Mouse (Mus musculus): Measurements from ENCODE around the gene Acads. TPM values are rescaled to one million over a fixed set of nuclear protein-coding genes. Genes with fewer than 3 reads are reported as not detected.

The Acads gene
- polyA plus RNA-seq, 1 experiment from 2014 or later = 25.1 TPM

DNA sequence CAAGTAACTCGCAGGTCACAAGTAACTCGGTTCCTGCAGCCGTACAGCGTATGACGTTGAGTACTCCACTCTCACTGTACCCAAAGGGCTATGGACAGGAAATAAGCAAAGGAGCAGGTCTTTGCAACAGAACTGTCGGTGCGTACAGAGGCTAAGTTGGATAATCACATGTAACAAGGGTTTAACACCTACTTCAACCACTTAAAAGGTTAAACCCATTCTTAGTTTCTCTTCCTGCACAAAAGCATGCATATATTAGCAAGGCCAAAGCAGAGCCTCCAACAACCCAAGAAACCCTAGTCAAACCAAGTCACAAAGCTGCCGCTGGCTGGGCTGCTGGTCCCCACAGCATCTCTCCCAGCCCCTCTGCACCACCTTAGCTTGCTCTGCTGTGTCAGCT, 13.3 kb upstream of the Acads start:
- H3K27ac ChIP-seq = no peak overlapping the region
- H3K27me3 ChIP-seq = no peaks in the 10 kb centered on the region
- H3K4me2 ChIP-seq (replicated peaks) = peak overlapping the region; percentile 75
- H3K9me3 ChIP-seq = no peaks in the 10 kb centered on the region
- ATAC-seq = no peak
- H3K36me3 ChIP-seq = peaks cover 32% of the 10 kb centered on the region
- WGBS = 89% methylated on average over 8 of the region's 8 CpGs
- H3K4me3 ChIP-seq (replicated peaks) = peak overlapping the region; percentile 8; the same call in 1 of the 2 replicates
- peak overlapping the region; percentile 40; the same call in 1 of the 2 replicates for H3K9ac ChIP-seq (replicated peaks)
- H3K4me1 ChIP-seq (replicated peaks) = peaks cover 20% of the 10 kb centered on the region

GRCm38 (mm10) chr5:115129328-115129727, 10.2 kb upstream of the Acads start:
- no peak overlapping the region for H3K9ac ChIP-seq (replicated peaks)
- ATAC-seq = no peak
- H3K36me3 ChIP-seq = peaks cover 58% of the 10 kb centered on the region
- no peaks in the 10 kb centered on the region for H3K9me3 ChIP-seq
- H3K4me1 ChIP-seq (replicated peaks) = peaks cover 35% of the 10 kb centered on the region
- no peak overlapping the region for H3K4me2 ChIP-seq (replicated peaks)
- H3K27ac ChIP-seq = no peak overlapping the region
- 89% methylated on average over 6 of the region's 6 CpGs for WGBS
- no peak overlapping the region for H3K4me3 ChIP-seq (replicated peaks)
- no peaks in the 10 kb centered on the region for H3K27me3 ChIP-seq

- no peak overlapping the region for H3K27ac ChIP-seq
- no peak for ATAC-seq
- 93% methylated on average over 22 of the region's 22 CpGs for WGBS
These were observed 8.5 kb upstream of the Acads start for GRCm38 (mm10) chr5:115127421-115128179.

DNA sequence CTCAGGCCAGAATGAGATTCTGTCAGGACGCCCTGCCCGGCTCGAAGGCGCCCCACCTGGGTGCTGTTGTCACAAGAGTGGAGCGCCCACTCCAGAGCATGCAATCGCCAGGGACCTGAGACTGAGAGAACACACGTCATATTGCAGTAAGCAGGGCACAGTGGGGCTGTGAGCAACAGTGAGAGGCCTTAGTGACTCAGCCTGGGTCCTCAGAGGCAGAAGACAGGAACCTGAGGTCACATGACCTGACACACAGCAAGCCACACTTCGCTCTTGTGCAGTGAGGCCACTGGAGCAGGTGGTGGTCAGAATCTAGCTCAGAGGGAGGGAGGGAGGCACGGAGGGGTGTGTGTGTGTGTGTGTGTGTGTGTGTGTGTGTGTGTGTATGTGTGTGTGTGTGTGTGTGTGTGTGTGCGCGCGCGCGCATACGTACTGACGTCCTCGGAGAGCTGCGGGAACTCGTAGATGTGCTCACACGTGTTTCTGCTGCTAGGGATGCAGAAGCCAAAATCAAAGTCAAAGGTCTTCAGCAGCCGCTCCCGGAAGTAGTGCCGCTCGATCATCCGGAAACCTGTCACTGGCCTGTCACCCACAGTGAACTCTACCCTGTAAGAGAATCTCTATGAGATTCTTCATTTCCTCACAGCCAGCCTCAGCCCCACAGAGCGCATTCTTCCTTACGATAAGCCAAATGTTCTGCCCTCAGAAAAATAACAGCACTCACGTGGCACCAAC, 7.6 kb upstream of the Acads start:
- peaks cover 77% of the 10 kb centered on the region for H3K36me3 ChIP-seq

More at GRCm38 (mm10) chr5:115127421-115128179, 8.5 kb upstream of the Acads start:
- H3K36me3 ChIP-seq = peaks cover 73% of the 10 kb centered on the region
- no peak overlapping the region for H3K9ac ChIP-seq (replicated peaks)
- H3K9me3 ChIP-seq = no peaks in the 10 kb centered on the region
- H3K4me1 ChIP-seq (replicated peaks) = peaks cover 18% of the 10 kb centered on the region
- H3K27me3 ChIP-seq = no peaks in the 10 kb centered on the region
- H3K4me3 ChIP-seq (replicated peaks) = no peak overlapping the region
- H3K4me2 ChIP-seq (replicated peaks) = no peak overlapping the region

DNA sequence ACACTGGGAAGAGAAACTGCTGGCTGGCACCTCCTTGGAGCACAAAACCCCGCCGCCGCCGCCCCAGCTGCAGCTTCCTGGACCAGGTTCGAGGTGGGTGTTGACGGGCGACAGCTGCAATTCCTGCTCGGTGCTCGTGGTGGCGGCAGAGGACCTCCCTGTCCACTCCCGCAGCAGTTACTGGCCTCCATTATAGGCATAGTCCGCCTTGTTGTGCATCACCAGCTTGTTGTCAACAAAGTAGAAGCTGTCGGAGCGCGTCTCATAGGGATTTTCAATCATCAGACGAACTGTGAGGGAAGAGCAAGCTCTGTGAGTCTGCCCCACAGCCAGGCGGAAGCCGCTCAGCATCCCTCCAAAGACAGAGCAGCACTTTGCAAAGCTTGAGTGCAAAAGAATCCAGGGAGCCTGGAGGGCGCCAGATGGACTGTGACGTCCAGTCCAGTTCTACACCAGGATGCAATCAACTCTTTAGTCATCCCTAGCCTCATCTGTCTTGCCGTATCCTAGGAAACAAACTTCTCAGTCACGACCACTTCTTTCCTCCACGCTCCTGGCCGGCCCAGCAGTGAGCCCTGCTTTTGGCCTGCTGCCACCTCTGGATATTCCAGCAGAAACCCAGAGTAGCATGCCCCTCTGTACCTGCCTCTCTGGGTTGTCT, 6.2 kb upstream of the Acads start:
- WGBS = 25% methylated on average over 24 of the region's 24 CpGs
- peaks cover 15% of the 10 kb centered on the region for H3K4me1 ChIP-seq (replicated peaks)
- no peak overlapping the region for H3K4me2 ChIP-seq (replicated peaks)
- H3K27ac ChIP-seq = peak overlapping the region; percentile 52
- peak; percentile 76 for ATAC-seq
- no peaks in the 10 kb centered on the region for H3K27me3 ChIP-seq
- H3K4me3 ChIP-seq (replicated peaks) = no peak overlapping the region
- H3K9ac ChIP-seq (replicated peaks) = peak overlapping the region; percentile 5; the same call in 1 of the 2 replicates
- H3K9me3 ChIP-seq = no peaks in the 10 kb centered on the region
- H3K36me3 ChIP-seq = peaks cover 74% of the 10 kb centered on the region

More for the DNA sequence above, 7.6 kb upstream of the Acads start:
- H3K4me3 ChIP-seq (replicated peaks) = no peak overlapping the region
- no peaks in the 10 kb centered on the region for H3K9me3 ChIP-seq
- H3K4me1 ChIP-seq (replicated peaks) = peaks cover 15% of the 10 kb centered on the region
- H3K27ac ChIP-seq = no peak overlapping the region
- no peak overlapping the region for H3K9ac ChIP-seq (replicated peaks)
- H3K27me3 ChIP-seq = no peaks in the 10 kb centered on the region
- WGBS = 91% methylated on average over 27 of the region's 28 CpGs
- no peak for ATAC-seq
- H3K4me2 ChIP-seq (replicated peaks) = no peak overlapping the region

DNA sequence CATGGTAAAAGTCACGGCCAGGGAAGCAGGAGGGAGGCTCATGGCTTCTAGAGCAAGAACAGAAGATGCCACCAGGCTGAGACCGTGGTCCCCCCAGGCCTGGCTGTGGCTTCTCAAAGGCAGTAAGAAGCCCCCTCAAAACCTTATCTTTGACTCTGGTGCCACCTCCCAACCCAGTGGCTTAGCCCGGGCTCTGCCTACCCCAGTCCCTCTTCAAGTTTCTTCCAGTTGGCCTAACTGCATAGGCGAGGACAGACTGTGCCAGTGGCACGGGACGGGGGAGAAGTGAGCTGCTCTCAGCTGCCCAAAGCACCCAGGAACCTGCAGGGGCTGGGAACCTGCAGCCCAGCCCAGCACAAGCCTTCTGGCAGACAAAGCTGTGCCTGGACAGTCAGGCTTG, 5.5 kb upstream of the Acads start:
- no peak overlapping the region for H3K4me2 ChIP-seq (replicated peaks)
- H3K4me1 ChIP-seq (replicated peaks) = peaks cover 15% of the 10 kb centered on the region
- no peak overlapping the region for H3K4me3 ChIP-seq (replicated peaks)
- peaks cover 67% of the 10 kb centered on the region for H3K36me3 ChIP-seq
- no peaks in the 10 kb centered on the region for H3K27me3 ChIP-seq
- H3K9ac ChIP-seq (replicated peaks) = no peak overlapping the region
- 89% methylated on average over 6 of the region's 6 CpGs for WGBS
- ATAC-seq = 0 out of 2 replicates have a peak, but pooled peaks have one; percentile 21
- no peaks in the 10 kb centered on the region for H3K9me3 ChIP-seq
- H3K27ac ChIP-seq = no peak overlapping the region

DNA sequence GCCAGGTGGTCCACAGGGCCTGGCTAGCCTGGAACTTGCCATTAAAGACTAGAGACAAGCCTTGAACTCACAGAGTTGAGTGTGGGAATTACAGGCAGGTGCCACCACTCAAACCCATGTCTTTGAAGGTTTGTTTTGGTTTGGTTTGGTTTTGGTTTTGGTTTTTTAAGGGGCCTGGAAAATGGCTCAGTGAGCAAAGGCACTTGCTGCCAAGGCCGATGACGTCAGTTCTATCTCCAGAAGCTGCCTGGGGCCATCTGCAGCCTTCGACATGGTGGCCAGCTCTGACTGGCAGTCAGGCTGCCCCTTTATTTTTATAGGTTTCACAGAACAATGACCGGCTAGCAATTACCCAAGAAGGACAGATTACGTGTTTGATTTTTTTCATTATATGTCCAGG, 1.8 kb upstream of the Acads start:
- no peak for ATAC-seq
- no peak overlapping the region for H3K27ac ChIP-seq
- H3K4me1 ChIP-seq (replicated peaks) = peaks cover 27% of the 10 kb centered on the region
- 89% methylated on average over 5 of the region's 5 CpGs for WGBS
- no peaks in the 10 kb centered on the region for H3K9me3 ChIP-seq
- peaks cover 43% of the 10 kb centered on the region for H3K36me3 ChIP-seq
- no peak overlapping the region for H3K4me2 ChIP-seq (replicated peaks)
- no peak overlapping the region for H3K9ac ChIP-seq (replicated peaks)
- H3K27me3 ChIP-seq = no peaks in the 10 kb centered on the region
- no peak overlapping the region for H3K4me3 ChIP-seq (replicated peaks)

DNA sequence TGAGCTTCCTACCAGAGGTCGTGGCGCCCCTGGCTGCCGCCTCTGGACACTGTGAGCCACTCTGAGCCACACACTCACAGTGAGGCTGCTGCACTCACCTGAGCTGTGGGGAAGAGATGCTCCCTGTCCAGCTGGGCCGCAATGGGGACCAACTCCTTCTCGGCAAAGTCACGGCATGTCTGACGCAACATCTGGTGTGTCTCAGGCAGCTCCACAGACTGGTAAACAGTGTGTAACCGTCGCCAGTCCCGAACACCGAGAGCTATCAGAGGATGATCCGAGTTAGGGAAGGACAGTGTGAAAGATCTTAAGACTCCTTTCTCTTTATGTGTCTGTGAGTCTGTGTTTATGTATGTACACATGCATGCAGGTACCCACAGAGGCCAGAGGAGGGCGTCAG, 1.7 kb downstream of the Acads start:
- Histone ChIP-seq H3K4me3 (replicated peaks) (no peak overlapping the region), H3K27me3 (no peaks in the 10 kb centered on the region), H3K4me2 (replicated peaks) (no peak overlapping the region), H3K4me1 (replicated peaks) (peaks cover 14% of the 10 kb centered on the region), H3K27ac (no peak overlapping the region), H3K36me3 (peaks cover 40% of the 10 kb centered on the region), H3K9me3 (no peaks in the 10 kb centered on the region), H3K9ac (replicated peaks) (no peak overlapping the region)
- 97% methylated on average over 13 of the region's 13 CpGs for WGBS
- no peak for ATAC-seq

DNA sequence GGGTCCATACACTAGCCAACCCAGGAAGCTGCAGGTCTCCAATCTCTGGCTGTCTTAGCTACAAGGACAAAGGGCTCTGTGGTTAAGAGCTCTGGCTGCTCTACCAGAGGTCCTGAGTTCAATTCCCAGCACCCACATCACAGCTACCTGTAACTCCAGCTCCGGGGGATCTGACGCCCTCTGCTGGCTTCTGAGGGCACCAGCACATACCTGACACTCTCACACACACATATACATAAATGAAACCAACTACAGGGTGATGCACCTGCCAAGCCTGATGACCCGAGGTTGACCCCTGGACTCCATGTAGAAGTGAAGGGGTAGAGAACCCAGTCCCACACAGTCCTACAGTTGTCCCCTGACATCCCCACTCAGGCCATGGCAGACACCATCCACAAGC, 2.7 kb downstream of the Acads start:
- no peak overlapping the region for H3K27ac ChIP-seq
- H3K4me1 ChIP-seq (replicated peaks) = peaks cover 14% of the 10 kb centered on the region
- no peaks in the 10 kb centered on the region for H3K9me3 ChIP-seq
- 83% methylated on average over 3 of the region's 3 CpGs for WGBS
- H3K27me3 ChIP-seq = no peaks in the 10 kb centered on the region
- no peak overlapping the region for H3K4me3 ChIP-seq (replicated peaks)
- H3K4me2 ChIP-seq (replicated peaks) = no peak overlapping the region
- H3K9ac ChIP-seq (replicated peaks) = no peak overlapping the region
- H3K36me3 ChIP-seq = peaks cover 47% of the 10 kb centered on the region
- no peak for ATAC-seq

DNA sequence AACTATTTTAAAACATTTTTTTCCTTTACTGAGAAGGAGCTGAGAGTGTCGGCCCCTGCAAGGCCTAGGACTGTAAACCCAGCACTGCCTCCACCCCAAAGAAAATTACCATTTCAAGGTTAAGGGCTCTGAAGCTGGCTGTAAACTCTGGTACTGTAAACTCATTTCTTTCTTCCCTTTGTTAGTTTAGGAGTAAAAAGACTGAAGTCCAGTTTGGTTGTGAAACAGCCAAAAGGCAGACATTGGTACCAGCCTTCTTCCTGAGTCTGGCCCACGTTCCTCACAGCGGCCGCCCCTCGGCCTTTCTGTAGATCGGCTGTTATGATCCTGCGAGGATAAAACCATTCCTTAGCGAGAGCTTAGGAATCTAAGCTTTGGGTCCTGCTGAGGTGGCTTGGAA, 4.6 kb downstream of the Acads start:
- Histone ChIP-seq H3K27me3 (no peaks in the 10 kb centered on the region), H3K4me1 (replicated peaks) (peaks cover 26% of the 10 kb centered on the region), H3K4me3 (replicated peaks) (no peak overlapping the region), H3K36me3 (peaks cover 52% of the 10 kb centered on the region), H3K9me3 (no peaks in the 10 kb centered on the region), H3K9ac (replicated peaks) (no peak overlapping the region), H3K4me2 (replicated peaks) (no peak overlapping the region), H3K27ac (no peak overlapping the region)
- ATAC-seq = no peak
- 93% methylated on average over 8 of the region's 8 CpGs for WGBS

DNA sequence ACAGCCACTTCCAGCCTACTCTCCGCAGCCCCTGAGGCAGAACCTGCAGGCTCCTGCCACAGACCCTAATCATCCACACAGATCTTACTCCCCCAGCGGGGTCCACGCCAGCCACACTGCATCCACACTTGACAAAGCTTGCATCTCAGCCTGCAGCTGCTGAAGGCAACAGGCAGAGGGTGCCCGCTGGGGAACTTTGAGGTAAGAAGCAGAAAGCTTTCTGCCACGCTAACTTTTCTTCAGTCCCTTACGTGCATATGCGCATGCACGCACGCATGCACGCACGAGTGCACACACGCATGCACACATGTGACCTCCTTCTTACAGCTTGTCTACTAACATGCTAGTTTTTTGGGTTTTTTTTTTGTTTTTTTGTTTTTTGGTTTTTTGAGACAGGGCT, 5.9 kb downstream of the Acads start:
- no peak overlapping the region for H3K27ac ChIP-seq
- H3K4me1 ChIP-seq (replicated peaks) = peaks cover 13% of the 10 kb centered on the region; the same call in 1 of the 2 replicates
- H3K4me2 ChIP-seq (replicated peaks) = no peak overlapping the region
- WGBS = 96% methylated on average over 12 of the region's 12 CpGs
- no peaks in the 10 kb centered on the region for H3K27me3 ChIP-seq
- H3K9ac ChIP-seq (replicated peaks) = no peak overlapping the region
- peaks cover 52% of the 10 kb centered on the region for H3K36me3 ChIP-seq
- ATAC-seq = no peak
- no peaks in the 10 kb centered on the region for H3K9me3 ChIP-seq
- H3K4me3 ChIP-seq (replicated peaks) = no peak overlapping the region

DNA sequence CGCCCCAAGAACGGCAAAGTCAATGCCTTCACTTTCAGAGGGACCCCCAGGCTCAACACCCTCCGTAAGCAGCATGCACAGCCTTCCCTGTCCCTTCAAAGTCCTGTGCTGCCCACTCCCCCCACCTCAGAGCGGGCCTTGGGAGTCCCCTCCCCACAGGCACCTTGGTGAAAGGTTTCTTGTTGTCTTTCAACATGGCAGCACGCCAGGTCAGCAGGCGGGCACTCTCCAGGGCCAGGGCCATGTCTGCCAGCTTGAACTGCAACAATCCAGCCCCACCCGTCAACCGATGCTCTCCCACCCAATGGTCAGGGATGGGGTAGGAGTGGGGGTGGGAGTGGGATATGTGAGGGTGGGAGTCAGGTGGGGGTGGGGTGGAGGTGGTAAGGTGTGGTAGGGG, 8.0 kb downstream of the Acads start:
- Histone ChIP-seq H3K4me1 (replicated peaks) (peaks cover 13% of the 10 kb centered on the region; the same call in 1 of the 2 replicates), H3K9me3 (no peaks in the 10 kb centered on the region), H3K4me2 (replicated peaks) (no peak overlapping the region), H3K27me3 (no peaks in the 10 kb centered on the region), H3K36me3 (peaks cover 44% of the 10 kb centered on the region), H3K9ac (replicated peaks) (no peak overlapping the region), H3K4me3 (replicated peaks) (no peak overlapping the region), H3K27ac (no peak overlapping the region)
- 88% methylated on average over 8 of the region's 8 CpGs for WGBS
- ATAC-seq = no peak
